Mouse (Mus musculus): ENCODE measurements at regions not wholly inside any gene's neighbourhood (a gene's known extent, or its start where the extent isn't known, plus 50 kb on each side); places are given as distances from the start of the nearest gene placed in this dataset.
A peak's percentile ranks its signal among the peaks of the same experiment; 100 is the strongest.

DNA sequence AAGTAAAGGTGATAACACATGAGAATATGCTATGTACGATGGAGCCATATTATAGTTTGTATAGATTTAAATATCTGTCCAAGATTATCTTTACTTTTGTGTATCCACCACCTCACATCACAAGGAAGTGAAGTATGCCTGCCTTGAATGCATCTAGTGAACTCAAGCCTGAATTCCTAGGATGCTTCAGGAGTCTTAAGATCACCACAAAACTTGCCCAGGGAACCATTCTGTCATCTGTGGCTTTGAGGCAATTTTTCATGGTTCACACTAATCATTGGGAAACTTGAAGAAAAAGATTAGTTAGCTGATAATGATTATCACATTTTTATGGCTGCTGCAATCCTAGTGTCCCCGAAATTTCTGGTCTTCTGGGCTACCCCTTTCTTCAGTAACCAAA lies 288.5 kb upstream of the BC052040 start:
- H3K4me3 ChIP-seq (ENCODE audit: low read depth, low read length) = no peak overlapping the region
- no peaks in the 10 kb centered on the region for H3K4me1 ChIP-seq (ENCODE audit: insufficient read depth)
- no peaks in the 10 kb centered on the region for H3K36me3 ChIP-seq (replicated peaks; ENCODE audit: insufficient read depth, low read length)
- DNase-seq (no peak), ATAC-seq (no peak)
- WGBS (ENCODE audit: insufficient replicate concordance) = 77% methylated on average over 2 of the region's 2 CpGs
- no peak overlapping the region for H3K27ac ChIP-seq (ENCODE audit: low read depth)
- TF ChIP-seq EP300 (IDR thresholded peaks at IDR 0.05; ENCODE audit: low read depth) (no peak), CTCF (IDR thresholded peaks at IDR 0.05; ENCODE audit: low read depth) (no peak)
- no peaks in the 10 kb centered on the region for H3K27me3 ChIP-seq (ENCODE audit: insufficient read depth, low read length)
- no peaks in the 10 kb centered on the region for H3K9me3 ChIP-seq (ENCODE audit: low read length)
- no peak overlapping the region for H3K4me2 ChIP-seq (ENCODE audit: low read depth, low read length)
- H3K9ac ChIP-seq (replicated peaks) = no peak overlapping the region

DNA sequence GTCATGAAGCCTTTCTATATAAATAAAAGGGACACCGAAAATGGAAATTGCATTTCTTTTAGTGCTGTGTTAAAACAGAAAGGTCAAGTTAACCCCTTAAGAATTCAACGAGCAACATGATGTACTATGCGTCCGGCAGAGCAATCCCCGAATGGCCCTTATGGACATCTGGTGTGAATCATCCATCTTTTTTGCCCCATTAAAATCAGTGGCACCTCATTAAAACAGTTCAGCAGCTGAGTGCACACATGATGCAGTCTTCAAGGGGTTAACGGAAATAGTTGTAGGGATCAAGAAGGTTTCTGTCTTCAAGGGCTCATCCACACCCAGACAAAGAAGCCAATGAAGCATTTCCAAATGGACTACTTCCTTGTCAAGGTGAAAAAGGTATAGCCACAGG lies 284.1 kb upstream of the BC052040 start:
- Histone ChIP-seq H3K9me3 (ENCODE audit: low read length) (no peaks in the 10 kb centered on the region), H3K27ac (ENCODE audit: low read depth) (no peak overlapping the region), H3K4me2 (ENCODE audit: low read depth, low read length) (no peak overlapping the region), H3K4me1 (ENCODE audit: insufficient read depth) (no peaks in the 10 kb centered on the region), H3K9ac (replicated peaks) (no peak overlapping the region), H3K36me3 (replicated peaks; ENCODE audit: insufficient read depth, low read length) (no peaks in the 10 kb centered on the region), H3K27me3 (ENCODE audit: insufficient read depth, low read length) (no peaks in the 10 kb centered on the region), H3K4me3 (ENCODE audit: low read depth, low read length) (no peak overlapping the region)
- WGBS (ENCODE audit: insufficient replicate concordance) = 84% methylated on average over 6 of the region's 6 CpGs
- TF ChIP-seq EP300 (IDR thresholded peaks at IDR 0.05; ENCODE audit: low read depth) (no peak), CTCF (IDR thresholded peaks at IDR 0.05; ENCODE audit: low read depth) (no peak)
- DNase-seq (no peak), ATAC-seq (no peak)

DNA sequence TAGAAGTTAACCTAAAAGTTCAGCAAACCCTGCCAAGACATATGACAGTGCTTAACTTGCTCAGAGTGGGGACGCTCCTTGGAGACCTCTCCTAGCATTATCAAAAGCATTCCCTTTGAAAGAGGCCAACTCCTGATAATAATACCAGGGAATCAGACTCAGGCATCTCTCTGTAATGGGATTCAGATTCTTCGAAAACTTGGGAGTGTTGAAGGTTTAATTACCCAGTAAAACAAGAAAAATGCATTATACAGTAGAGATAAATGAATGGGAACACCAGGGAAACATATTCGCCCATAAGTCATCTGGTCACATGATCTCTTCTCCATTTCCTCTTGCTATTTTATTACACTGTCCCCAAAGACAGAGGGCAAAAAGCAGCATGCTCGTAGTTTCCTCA lies 274.3 kb upstream of the BC052040 start:
- DNase-seq = no peak
- H3K36me3 ChIP-seq (replicated peaks; ENCODE audit: insufficient read depth, low read length) = no peaks in the 10 kb centered on the region
- no peak overlapping the region for H3K27ac ChIP-seq (ENCODE audit: low read depth)
- no peak overlapping the region for H3K4me3 ChIP-seq (ENCODE audit: low read depth, low read length)
- H3K4me1 ChIP-seq (ENCODE audit: insufficient read depth) = no peaks in the 10 kb centered on the region
- no peak overlapping the region for H3K9ac ChIP-seq (replicated peaks)
- no peak for ATAC-seq
- H3K9me3 ChIP-seq (ENCODE audit: low read length) = no peaks in the 10 kb centered on the region
- WGBS (ENCODE audit: insufficient replicate concordance) = 71% methylated on average over 4 of the region's 4 CpGs
- H3K27me3 ChIP-seq (ENCODE audit: insufficient read depth, low read length) = no peaks in the 10 kb centered on the region
- no peak overlapping the region for H3K4me2 ChIP-seq (ENCODE audit: low read depth, low read length)
- no peak for TF ChIP-seq EP300 (IDR thresholded peaks at IDR 0.05; ENCODE audit: low read depth)
- no peak for TF ChIP-seq CTCF (IDR thresholded peaks at IDR 0.05; ENCODE audit: low read depth)

DNA sequence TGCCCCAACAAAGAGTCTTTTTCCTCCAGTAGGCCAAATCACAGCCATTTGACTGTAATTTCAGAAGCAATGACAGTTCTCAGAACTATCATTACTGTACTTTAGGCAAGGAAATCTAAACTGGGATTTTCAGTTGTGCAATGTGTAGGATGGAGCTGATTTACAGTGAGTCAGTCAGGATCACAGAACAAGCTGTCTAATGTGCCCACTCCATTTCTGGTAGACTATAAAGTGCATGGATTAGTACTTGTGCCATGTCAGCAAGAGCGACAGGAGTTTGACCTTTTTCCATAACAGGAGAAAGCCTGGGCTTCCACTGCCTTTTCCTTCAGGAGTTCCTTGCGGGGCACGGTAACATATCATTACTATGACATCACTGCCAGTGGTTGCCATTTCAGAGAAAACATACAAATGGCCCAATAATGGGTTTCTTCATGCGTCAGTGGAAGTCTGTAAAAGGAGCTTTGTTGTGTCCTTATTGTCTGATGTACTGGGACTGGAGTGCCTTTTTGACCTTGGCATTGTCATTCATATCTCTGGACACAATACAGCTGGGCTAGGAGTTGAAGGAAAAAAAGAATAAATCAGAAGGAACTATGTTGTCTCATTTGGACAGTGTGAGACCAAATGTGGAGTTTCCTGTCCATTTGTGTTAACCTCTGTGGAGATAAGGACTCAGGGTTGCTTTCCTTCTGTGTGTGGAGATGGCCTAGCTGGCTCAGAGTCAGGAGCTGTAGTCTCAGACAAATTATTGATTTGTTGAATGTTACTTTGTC lies 271.5 kb upstream of the BC052040 start:
- no peaks in the 10 kb centered on the region for H3K9me3 ChIP-seq (ENCODE audit: low read length)
- H3K27me3 ChIP-seq (ENCODE audit: insufficient read depth, low read length) = no peaks in the 10 kb centered on the region
- no peaks in the 10 kb centered on the region for H3K36me3 ChIP-seq (replicated peaks; ENCODE audit: insufficient read depth, low read length)
- DNase-seq (no peak), ATAC-seq (peak; percentile 76)
- TF ChIP-seq CTCF (IDR thresholded peaks at IDR 0.05; ENCODE audit: low read depth) (no peak), EP300 (IDR thresholded peaks at IDR 0.05; ENCODE audit: low read depth) (peak; percentile 60; the same call in 1 of the 2 replicates)
- no peak overlapping the region for H3K4me2 ChIP-seq (ENCODE audit: low read depth, low read length)
- H3K4me3 ChIP-seq (ENCODE audit: low read depth, low read length) = no peak overlapping the region
- 68% methylated on average over 4 of the region's 4 CpGs for WGBS (ENCODE audit: insufficient replicate concordance)
- H3K27ac ChIP-seq (ENCODE audit: low read depth) = no peak overlapping the region
- no peak overlapping the region for H3K9ac ChIP-seq (replicated peaks)
- no peaks in the 10 kb centered on the region for H3K4me1 ChIP-seq (ENCODE audit: insufficient read depth)

DNA sequence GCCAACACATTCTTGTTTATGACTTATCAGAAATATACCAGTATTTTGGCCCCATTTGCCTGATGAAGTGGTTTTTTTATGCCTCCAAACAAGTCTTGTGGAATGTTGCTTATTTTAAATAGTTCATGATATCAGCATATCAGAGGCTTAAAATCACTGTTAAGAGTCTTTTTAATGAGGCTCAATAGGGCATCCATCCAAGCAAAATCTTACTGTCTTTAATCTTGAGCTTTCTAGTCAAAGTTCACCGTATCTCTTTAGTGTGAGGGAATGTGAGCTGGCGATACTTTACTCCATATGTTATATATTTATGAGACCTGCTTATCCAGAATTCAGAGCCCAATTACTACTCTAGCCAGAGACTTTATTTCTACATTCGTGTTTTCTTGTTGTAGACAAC lies 263.0 kb upstream of the BC052040 start:
- ATAC-seq = no peak
- H3K4me3 ChIP-seq (ENCODE audit: low read depth, low read length) = no peak overlapping the region
- DNase-seq = no peak
- no peaks in the 10 kb centered on the region for H3K4me1 ChIP-seq (ENCODE audit: insufficient read depth)
- H3K9ac ChIP-seq (replicated peaks) = no peak overlapping the region
- H3K9me3 ChIP-seq (ENCODE audit: low read length) = no peaks in the 10 kb centered on the region
- H3K36me3 ChIP-seq (replicated peaks; ENCODE audit: insufficient read depth, low read length) = no peaks in the 10 kb centered on the region
- no peaks in the 10 kb centered on the region for H3K27me3 ChIP-seq (ENCODE audit: insufficient read depth, low read length)
- no peak overlapping the region for H3K4me2 ChIP-seq (ENCODE audit: low read depth, low read length)
- WGBS (ENCODE audit: insufficient replicate concordance) = 71% methylated on average over 3 of the region's 3 CpGs
- no peak for TF ChIP-seq CTCF (IDR thresholded peaks at IDR 0.05; ENCODE audit: low read depth)
- no peak for TF ChIP-seq EP300 (IDR thresholded peaks at IDR 0.05; ENCODE audit: low read depth)
- H3K27ac ChIP-seq (ENCODE audit: low read depth) = no peak overlapping the region

DNA sequence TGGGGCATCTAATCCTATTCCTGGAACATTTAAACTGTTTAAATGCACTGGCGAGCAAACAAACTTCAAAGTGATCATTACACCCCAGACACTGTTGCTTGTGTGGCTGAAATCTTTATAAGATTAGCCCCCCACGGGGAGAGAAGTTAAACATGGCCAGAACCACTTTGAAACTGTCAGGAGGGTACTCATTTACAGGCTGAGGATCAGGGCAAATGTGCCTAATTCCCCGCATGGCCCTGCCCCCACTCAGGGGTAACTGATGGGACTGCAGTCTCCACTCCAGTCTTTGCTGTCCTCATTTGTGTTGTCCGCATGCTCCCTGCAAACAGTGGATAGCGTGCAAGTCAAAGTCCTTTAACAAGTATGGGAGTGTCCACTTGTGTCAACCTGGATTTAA lies 258.9 kb upstream of the BC052040 start:
- Histone ChIP-seq H3K27me3 (ENCODE audit: insufficient read depth, low read length) (no peaks in the 10 kb centered on the region), H3K4me3 (ENCODE audit: low read depth, low read length) (no peak overlapping the region), H3K36me3 (replicated peaks; ENCODE audit: insufficient read depth, low read length) (no peaks in the 10 kb centered on the region), H3K4me2 (ENCODE audit: low read depth, low read length) (no peak overlapping the region), H3K4me1 (ENCODE audit: insufficient read depth) (no peaks in the 10 kb centered on the region), H3K27ac (ENCODE audit: low read depth) (no peak overlapping the region), H3K9ac (replicated peaks) (no peak overlapping the region), H3K9me3 (ENCODE audit: low read length) (no peaks in the 10 kb centered on the region)
- WGBS (ENCODE audit: insufficient replicate concordance) = 52% methylated on average over 5 of the region's 5 CpGs
- TF ChIP-seq CTCF (IDR thresholded peaks at IDR 0.05; ENCODE audit: low read depth) = no peak
- no peak for TF ChIP-seq EP300 (IDR thresholded peaks at IDR 0.05; ENCODE audit: low read depth)
- no peak for DNase-seq
- no peak for ATAC-seq
